Mouse (Mus musculus) urinary bladder, postnatal 14 days (tissue): ENCODE measurements around the gene Capns2.
"Not testable (repeated sequence)": the region's sequence is repeated elsewhere in the genome, so short reads cannot be mapped to it uniquely, and the experiment has no call there.

Source experiments
- DNase-seq: peaks from one replicate; pipeline ENCODE4 v3.0.0; 2021; ENCODE audit warnings: low spot score

The Capns2 gene

DNA sequence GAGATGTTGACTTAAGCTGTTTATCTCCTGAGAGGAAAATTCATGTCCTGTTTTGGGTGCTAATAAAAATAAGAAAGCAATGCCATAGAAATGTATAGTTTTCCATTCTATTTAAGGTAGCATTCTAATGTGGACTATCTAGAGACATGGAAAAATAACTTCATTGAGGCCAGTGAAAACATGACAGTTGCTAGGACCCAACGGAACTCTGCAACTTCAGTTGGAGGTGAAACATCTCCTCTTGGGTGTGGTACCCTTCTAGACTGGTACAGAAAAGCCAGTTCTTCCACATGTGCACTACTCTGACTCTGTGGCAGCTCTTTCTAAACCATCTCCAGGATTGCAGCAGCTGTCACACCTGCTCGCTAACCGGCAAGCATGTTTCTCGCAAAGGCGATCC, at the start of gene Capns2:
Gene Capns2 (plus strand): TSS at position 301 of the 400 bp plus-strand sequence.
- DNase-seq, result no peak

DNA sequence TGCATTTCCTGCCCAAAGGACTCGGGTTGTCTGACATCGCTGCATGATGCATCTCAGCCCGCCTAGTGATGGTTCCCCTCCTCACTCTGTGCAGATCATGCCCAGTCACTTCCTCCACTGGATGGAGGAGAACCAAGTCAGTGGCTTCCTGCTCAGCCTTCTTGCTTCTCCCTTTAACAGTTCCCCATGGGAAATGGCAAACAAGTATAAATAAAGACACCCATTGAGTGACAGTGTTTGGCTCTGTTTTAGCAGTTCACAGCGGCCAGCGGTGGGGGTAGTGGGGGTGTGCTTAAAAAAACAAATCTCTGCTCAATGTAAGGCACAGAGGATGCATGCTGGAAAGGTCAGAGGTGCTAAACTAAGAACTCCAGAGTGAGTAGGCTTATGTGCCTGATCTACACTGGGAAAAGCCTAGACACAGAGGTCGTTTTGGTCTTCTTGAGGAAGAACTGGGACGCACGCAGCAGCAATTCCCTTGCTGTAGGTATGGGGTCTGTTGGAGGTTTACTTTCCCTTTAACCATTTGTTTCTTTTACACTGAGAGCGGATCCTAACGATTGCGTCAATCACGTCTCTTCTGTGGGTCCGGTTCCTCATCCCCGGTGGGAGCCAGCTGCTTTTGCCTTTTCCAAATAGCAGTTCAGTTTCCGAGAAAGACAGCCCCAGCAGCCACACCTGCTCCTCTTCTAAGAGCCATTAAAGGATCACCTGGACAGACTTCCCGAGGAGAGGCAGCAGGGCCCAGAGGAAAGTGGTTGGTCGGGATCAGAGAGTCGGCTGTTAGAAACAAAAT, 47.8 kb upstream of the Capns2 start:
- no peak for DNase-seq

DNA sequence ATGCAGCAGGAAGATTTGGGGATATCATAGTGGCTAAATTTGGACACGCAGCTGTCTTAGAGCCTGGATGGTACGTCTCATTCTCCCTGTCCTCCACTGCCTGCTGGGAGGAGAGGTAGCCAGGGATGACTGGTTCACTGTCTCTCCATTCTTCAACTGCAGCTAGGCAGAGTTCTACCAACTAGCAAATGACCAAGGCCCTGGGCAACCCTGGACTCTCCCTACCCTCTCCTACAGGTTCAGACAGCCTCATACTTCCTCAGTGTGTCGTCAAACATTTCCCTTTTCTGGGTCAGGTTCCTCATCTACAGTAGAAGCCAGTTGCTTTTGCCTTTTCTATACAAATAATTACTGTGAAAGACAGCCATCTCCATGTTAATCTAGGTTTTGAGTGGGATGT, 46.5 kb upstream of the Capns2 start:
- DNase-seq, result no peak

DNA sequence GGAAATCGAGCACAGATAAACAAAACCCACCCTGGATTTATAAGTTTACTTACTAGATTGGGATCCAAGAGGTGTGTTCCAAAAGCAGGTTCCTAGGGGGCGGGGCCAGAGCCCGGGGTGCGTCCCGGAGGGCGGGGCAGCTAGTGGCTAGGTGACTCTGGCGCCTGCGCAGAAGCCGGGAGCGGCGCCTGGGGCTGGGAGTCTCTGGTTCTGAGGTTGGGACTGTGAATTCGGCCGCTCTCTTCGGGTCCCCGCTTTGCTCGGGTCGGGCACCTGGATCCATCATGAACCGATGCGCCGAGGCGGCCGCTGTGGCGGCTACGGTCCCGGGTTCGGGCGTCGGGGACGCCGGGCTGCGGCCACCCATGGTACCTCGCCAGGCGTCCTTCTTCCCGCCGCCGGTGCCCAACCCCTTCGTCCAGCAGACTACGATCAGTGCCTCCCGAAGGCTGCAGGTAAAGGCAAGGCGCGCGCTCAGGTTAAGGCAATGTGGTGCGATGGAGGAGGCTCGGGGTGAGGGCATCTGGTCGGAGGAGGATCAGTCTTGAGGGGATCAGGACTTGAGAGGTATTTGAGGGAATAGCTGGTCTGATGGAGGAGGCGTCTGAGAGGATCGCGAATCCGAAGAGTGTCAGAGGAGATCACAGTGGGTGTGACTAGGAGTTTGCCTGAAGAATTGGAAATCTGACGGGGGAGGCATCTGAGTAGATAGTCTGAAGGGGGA, 45.9 kb upstream of the Capns2 start, which contains the start of gene Lpcat2:
Gene Lpcat2 (plus strand): TSS at position 169 of the 724 bp plus-strand sequence.
- DNase-seq, result peak; percentile 94

DNA sequence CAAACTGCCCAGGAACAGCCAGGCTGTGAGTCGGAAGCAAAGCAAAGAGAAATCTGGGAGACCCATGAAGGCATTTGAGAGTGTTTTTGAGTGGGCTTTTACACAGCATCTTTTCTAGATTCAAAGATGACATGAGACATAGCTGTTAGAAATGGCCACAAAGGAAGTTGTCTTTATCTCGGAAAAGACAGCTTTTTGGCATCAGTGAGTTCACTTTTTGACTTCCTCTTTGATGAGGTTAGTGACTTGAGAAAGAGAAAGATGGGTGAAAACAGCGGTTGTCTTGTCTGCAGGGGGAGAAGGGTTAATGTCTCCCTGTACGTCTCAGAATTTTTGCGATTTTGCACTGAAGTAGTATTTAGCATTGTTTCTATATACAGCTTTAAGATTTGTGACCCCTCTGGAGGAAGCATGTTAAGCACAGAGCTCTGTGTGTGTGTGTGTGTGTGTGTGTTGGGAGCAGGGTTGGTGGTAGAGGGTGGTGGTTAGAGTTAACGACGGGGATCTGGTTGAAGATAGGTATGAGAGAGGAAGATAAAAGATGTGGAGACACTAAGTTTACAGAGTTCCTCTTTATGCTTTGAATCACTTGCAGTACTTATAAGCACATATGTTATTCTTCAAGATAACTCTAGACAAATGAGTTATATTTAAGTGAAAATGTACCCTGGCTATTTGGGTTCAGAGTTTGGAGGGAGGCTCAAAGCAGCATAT, 44.8 kb upstream of the Capns2 start:
- no peak for DNase-seq

DNA sequence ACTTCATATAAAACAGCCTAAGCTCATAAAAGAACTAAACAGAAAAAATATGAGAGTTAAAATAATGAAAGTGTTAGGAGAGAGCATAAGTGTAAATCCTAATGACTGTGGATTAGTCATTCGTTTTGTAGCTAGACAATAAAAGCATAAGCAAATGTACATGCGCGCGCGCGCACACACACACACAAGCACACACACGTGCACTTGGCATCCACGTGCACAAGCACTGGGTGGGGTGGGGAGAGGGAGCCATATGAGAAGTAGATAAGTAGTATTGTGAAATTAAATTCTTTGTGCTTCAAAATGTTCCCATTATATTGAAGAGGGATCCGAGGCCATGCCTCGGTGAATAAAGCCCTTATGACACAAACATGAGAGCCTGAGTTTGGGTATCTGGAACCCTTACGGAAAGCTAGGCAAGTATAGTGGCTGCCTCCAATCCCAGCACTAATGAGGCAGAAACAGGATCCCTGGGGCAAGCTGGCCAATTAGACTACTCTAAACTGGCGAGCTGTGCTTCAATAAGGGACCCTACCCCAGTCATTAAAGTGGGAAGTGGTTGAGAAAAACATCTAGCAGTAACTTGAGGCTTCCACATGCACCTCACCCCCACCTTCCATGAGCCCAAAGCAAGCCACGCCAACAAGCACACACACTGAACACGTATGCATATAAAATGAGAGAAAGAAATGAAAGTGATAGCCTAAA, 42.6 kb upstream of the Capns2 start:
- DNase-seq, result no peak

DNA sequence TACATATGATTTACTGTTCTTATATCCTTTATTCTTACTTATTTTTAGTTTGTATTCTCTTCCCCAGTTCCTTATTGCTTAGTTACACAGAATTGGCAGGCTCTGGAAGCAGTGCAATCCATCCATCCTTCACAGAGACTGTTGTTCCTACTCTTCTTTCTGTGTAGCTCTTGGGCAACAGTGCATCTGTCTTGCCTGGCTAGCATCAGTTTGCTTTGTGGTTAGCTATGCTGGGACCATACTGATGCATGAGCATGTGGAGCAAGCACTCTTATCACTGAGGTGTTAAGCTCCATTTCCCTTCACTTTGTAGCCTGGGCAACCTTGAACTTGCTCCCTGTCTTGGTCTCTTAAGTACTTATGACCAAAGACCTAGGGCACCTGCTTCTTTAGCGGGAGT, 39.2 kb upstream of the Capns2 start:
- no peak for DNase-seq

DNA sequence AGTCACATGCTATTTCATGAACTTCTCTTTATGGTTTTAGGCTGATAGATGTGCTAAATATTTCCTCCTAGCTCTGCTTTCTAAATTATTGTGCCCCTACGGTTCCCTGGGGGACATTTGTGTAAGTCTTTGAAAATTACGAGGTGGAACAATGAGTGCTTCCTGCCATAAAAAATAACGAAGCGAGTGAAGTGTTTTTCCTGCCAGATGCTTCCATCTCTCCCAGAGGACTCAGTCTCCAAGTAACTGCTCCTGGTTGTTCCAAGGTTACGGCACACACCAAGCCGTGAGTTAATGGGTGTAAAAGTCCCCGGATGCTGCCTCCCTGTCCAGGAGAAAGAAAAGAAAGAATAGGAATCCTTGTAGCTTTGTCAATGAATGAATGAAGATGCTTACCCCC, 30.9 kb upstream of the Capns2 start:
- no peak for DNase-seq

DNA sequence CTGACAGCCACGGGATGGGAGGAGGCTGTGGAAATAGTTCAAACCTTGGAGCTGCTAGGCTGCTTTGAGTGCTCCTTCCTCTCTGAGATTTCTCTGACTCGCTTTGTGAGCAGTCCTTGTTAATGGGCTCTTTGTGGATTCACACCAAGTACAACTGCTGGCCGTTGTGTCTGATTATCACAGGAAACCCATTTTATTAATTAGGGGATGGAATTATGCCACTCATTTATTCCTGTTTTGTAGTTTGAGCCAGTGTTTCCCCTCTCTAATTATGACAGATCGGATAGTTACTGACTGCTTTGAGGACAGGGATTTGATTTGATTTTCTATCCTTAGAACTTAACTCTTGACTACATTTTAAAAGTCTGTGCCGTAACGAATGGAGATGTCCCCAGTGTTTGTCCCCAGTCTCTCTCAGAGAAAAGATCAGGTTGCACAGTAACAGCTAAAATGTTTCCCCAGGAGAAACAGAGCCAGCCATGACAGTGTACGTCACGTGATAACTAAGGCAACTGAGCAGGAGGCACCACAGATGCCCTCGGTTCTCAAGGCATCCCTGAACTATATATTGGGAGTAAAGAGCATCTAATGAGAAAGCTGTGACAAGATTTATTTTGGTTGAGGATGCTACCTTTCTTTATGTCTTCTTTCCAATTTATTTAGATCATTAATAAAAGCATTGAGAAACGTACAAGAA, 29.0 kb upstream of the Capns2 start:
- no peak for DNase-seq

DNA sequence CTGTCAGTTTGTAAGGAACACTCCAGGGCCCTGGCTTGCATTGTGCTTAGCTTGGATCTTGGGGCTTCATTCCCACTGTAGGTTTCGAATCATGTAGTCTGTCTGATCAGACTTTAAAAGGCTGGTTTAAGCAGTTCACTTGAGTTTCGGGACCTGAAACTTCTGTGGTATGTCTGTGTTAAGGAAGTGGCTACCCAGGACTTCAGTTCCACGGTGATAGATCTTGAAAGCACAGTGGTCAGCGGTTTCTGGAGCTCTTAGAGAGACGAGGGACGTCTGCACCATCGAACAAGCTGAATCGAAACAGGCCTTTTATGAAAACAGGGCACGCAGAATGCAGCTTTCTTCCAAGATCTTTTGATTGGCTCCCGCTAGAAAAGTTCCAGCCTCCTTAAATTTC, 25.4 kb upstream of the Capns2 start:
- no peak for DNase-seq

DNA sequence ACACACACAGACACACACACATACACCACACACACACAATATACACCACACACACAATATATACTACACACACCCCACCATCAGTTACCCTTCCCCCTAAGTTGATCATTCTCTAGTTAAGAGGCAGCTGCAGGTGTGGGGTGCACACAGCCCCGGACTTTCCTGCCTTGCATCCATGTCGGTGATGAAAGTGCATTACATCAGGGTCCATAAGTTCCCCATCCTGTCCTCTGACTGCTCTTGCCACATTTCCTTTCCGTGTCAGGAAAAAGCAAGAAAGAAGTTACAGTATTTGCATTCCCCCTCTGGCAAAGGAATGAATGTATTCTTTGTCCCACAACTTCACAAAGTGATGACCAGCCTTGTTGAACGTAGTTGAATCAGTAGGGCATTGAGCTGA, 20.0 kb upstream of the Capns2 start:
- no peak for DNase-seq

DNA sequence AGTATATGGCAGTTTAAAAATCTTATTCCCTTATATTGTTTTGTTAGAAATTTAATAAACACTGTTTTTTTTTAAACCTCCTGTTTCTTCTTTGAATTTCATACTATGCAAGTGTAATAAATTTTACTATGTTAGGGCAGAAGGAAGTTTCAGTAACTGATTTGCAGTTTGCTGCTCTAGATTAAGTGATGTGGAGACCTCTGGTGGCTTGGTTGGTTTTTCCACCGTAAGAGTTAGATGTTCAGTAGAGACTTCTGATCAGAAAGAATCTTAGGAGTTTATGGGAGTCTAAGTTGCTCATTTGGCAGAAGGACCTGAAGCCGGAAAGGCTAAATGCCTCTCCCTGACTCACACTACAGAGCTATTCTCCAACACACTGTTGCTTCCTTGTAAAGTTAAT, 17.4 kb upstream of the Capns2 start:
- DNase-seq, result peak; percentile 44

DNA sequence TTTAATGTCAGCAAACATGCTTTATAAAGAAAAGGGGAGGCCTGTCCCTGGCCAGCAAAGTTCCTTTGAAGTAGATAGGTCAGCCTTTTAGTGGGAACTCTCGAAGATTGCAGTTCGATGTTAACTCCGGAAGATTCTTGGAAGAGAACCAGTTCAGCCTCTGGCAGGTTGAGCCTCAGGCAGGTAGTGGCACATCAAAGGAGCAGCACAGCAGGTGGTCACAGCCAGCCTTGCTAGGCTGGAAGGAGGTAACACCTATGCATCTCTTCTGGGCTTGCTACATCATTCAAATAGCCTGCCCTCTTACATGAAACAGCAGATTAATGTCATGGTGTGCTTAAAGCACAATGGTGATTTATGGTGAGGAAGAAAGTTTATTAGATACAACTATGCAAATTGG, 9.0 kb upstream of the Capns2 start:
- DNase-seq, result not testable (repeated sequence)

DNA sequence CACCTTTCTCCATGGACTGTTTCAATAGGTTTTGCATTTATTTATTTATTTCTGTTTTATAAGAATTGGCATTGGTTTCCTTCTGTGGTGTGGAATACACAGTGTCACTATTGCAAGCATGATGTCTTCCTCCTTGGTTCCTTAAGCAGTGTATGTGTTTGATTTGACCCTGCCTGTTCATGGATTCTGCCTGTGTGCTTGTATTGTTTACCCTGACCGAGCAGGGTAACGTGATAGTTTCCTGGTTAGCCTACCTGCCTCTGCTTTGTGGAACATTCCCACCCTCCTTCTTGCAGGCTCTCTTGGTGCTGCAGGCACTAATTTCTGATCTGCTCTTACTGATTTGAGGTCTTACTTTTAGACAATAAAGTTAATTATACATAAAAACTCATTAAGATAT, 7.3 kb upstream of the Capns2 start:
- no peak for DNase-seq

DNA sequence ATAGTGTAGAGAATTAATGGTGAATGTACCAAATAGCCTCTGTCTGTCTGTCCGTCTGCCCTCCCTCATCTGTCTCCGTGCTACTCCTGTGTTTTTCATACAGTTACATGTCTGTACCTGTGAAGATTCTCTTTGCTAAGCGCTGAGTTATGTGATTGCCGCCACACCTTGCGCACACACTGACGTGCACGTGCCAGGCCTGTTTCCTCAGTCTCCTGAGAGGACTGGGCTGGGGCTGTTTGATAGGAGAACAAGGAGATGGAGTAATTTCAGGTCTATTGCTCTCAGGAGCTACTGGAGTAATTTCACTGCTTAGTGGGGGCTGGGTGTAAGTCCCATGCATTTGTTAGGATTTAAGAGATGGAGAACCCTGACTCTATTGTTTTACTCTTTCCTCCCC, 6.2 kb upstream of the Capns2 start:
- DNase-seq, result peak; percentile 48

DNA sequence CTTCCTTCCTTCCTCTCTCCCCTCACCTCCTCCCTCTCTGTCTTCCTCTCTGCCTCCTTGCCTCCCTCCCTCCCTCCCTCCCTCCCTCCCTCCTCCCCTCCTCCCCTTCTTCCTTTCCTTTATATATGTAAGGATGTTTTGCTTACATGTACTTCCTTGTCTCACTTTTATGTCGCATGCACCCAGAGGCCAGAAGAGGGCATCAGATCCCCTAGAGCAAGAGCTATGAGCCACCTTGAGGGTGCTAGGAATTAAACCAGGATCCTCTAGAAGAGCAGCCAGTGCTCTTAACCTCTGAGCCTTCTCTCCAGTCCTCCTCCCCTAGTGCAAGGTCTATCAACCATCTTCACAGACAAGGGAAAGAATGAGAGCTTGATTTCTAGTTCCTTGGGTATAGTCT, 5.2 kb upstream of the Capns2 start:
- no peak for DNase-seq

DNA sequence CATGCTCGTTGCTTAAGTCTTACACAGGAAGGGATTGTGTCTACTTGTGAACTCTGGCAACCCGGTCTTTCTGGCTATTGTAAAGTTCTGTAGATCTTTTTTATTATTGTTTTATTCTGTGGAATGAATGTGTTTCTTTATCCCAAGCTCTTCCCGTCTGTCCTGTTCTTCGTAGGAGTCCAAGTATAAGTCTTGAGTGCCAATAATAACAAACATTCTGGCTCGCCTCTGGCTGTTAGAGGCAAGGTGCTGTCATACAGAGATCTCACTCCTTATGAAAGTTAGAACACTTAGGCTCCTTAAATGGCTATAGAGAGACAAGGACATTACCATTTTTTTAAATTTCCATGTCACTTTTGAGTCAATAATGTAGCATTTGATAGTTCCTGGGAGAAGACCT, 4.6 kb upstream of the Capns2 start:
- no peak for DNase-seq

DNA sequence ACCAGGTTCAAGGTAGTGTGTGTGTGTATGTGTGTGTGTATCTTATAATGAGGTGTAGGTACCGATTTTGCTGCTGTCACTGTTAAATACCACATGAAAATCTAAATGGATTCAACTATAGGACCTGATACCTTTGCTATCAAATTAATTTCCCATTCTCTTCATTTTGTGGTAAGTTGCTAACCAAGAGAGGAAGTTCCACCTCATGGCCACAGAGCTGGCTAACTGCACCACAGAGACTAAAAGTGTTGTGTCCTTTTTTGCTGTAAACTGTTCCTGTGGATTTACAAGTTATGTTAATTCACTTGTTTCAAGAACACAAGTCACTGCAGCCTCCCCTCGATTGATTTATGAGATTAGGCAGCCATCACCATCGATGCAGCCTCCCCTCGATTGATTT, 3.4 kb upstream of the Capns2 start:
- no peak for DNase-seq

DNA sequence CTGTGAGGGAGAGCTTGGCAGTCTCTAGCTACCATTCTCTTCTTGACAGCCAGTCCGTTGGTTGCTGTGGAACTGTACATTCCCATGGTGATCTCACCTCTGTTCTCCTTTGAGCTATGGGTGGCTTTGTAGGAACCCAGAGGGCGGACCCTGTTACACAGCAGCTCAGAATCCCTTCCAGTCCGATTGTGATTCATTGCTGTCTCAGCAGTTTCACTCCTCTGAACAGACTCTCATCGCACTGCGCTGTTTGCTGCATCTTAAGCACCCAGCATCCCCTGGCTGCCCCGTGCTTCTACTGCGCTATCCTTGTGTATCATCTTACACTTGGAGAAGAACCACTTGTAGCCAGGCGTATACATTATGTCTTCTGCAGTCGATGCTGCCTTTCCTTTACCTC, 1.6 kb upstream of the Capns2 start:
- DNase-seq, result no peak

DNA sequence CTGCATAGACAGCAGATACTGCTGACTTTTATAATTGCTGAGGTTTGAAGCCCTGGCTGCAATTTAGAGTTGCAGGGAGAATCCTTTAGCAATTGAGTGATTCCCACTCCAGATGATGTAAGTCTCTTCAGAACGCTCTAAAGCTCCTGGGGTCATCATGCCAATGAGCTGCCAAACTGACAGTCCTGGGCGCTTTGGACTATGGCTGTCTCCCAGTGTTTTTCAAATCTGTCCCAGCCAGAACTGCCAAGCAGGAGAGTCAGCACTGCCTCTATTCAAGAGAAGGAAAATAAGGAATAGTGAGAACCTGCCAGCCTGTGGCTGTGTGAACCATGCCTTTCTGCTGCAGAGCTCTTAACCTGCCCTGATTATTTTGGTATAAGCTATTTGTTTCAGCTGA, 1.8 kb downstream of the Capns2 start:
- no peak for DNase-seq

DNA sequence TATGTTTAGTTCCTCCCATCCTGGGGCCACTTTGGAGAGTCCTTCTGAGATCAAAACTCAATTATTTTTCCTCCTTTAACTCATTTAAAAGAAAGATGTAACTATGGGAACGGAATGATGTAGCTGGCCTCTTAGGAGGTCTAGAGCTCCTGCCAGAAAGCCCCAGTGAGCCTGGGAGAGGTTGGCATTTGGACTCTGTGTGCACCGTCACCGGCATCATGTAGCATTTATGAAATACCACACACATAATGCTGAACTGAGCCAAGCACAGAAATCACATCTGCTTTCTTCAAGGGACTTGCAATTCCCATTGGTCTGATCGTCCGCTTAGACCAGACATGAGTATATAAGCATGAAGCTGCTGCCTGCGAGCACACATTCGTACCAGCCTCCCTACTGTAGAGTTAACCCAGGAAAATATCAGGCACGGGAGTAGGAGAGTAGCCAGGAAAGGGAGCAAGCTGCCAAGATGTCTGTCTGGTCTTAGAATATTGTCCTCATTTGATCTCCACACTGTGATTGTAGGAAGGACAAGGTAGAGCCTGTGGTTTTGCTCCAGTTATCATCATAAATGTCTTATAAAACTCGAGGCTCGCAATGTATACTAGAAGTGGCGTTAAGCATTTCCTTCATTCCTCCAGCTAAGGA, 2.4 kb downstream of the Capns2 start:
- DNase-seq, result no peak
